Mouse (Mus musculus) heart, postnatal 0 days (tissue): ENCODE results near the gene Myrip. TPM values are rescaled to one million over a fixed set of nuclear protein-coding genes. Genes with fewer than 3 reads are reported as not detected.
"Not testable (repeated sequence)": the region's sequence is repeated elsewhere in the genome, so short reads cannot be mapped to it uniquely, and the experiment has no call there.

ENCODE experiments used
- ATAC-seq: fragments of 200-750 bp; cut with Nextera tagmentation; 2 replicates; pipeline ENCODE4 v1.8.0; 2017; ENCODE audit warnings: low read depth, moderate number of reproducible peaks, moderate library complexity; ENCODE audit not compliant: insufficient read depth
- DNase-seq: peaks from one replicate; pipeline ENCODE4 v3.0.0-alpha.2; 2016; ENCODE audit warnings: low spot score
- H3K27ac ChIP-seq: fragments of 300-500 bp; sonication (generic); 2 replicates; pipeline ENCODE4 v1.5.1; 2014; ENCODE audit warnings: low read depth, mild to moderate bottlenecking
- H3K27me3 ChIP-seq: fragments of 300-500 bp; sonication (generic); 2 replicates; pipeline ENCODE4 v1.6.1; 2014; ENCODE audit warnings: low read length, mixed read lengths; ENCODE audit not compliant: control insufficient read depth, insufficient read depth
- H3K36me3 ChIP-seq: fragments of 300-500 bp; sonication (generic); replicated peaks from 2 replicates; pipeline ENCODE4 v1.6.1; 2014; ENCODE audit warnings: low read length, mixed read lengths; ENCODE audit not compliant: control insufficient read depth, insufficient read depth
- H3K4me1 ChIP-seq: fragments of 300-500 bp; sonication (generic); 2 replicates; pipeline ENCODE4 v1.6.1; 2014; ENCODE audit warnings: antibody characterized with exemption; ENCODE audit not compliant: control insufficient read depth, insufficient read depth
- H3K4me2 ChIP-seq: fragments of 300-500 bp; sonication (generic); 2 replicates; pipeline ENCODE4 v1.6.1; 2014; ENCODE audit warnings: low read depth, mild to moderate bottlenecking, low read length, moderate library complexity
- H3K4me3 ChIP-seq: fragments of 300-500 bp; sonication (generic); 2 replicates; pipeline ENCODE4 v1.5.1; 2014; ENCODE audit warnings: low read depth, low read length
- H3K9ac ChIP-seq: fragments of 300-500 bp; sonication (generic); replicated peaks from 2 replicates; pipeline ENCODE4 v1.6.1; 2014; ENCODE audit warnings: low read depth, low read length, mixed read lengths
- H3K9me3 ChIP-seq: fragments of 300-500 bp; sonication (generic); replicated peaks from 2 replicates; pipeline ENCODE4 v1.6.1; 2016; ENCODE audit warnings: low read length; ENCODE audit not compliant: control insufficient read depth
- CTCF ChIP-seq: IDR thresholded peaks from 2 replicates; pipeline ENCODE4 v1.5.1; 2016; ENCODE audit warnings: antibody characterized with exemption, control low read depth, low read depth
- EP300 ChIP-seq: IDR thresholded peaks from 2 replicates; pipeline ENCODE4 v1.6.1; 2016; ENCODE audit warnings: antibody characterized with exemption, low read depth
- WGBS: fragments of 180-500 bp; shearing (Covaris S2); extraction: QIAGEN DNeasy Blood & Tissue Kit; methylation state at CpG from one replicate; pipeline ENCODE4 v1.1.7; 2014; 5-methylcytosine and 5-hydroxymethylcytosine counted together
- polyA plus RNA-seq: library from polyadenylated mRNA; unstranded; fragments of >200 nt; fragmentation: Nextera tagmentation; extraction: Ambion mirVana; gene quantifications from 2 replicates; pipeline ENCODE4 v1.2.1, GENCODE M21; 2015
- total RNA-seq: library from RNA; depleted of rRNA; stranded (reverse); fragments of >200 nt; gene quantifications from 2 replicates; pipeline ENCODE4 v1.2.3, GENCODE M21; 2014; ENCODE audit warnings: low replicate concordance

Gene Myrip
- total and polyA plus RNA-seq, 2 experiments from 2014 or later: 0.34 to 2.6 TPM

DNA sequence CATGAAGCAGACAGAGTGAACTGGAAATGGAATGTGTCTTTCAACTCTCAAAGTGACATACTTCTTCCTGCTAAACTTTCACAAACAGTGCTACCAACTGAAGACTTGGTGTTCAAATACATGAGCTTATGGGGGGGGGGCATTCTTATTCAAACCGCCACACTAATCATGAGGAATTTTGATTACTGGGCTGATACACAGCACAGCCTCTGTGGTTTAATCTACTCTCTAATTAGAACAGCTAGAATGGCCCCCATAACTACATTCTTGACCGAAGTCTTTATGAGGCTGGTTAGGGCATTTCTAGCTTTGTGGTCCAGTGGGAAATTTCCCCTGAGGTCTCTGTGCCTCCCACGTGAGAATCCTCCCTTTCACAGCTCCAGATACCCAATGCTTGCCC is 13.9 kb downstream of the Myrip start:
- Histone ChIP-seq H3K27ac (no peak overlapping the region), H3K9me3 (peaks cover 5% of the 10 kb centered on the region; the same call in 1 of the 2 replicates), H3K4me3 (no peak overlapping the region), H3K36me3 (no peaks in the 10 kb centered on the region), H3K27me3 (no peaks in the 10 kb centered on the region), H3K9ac (no peak overlapping the region), H3K4me2 (no peak overlapping the region), H3K4me1 (no peaks in the 10 kb centered on the region)
- WGBS: 59% methylated on average over 3 of the region's 3 CpGs
- DNase-seq: no peak
- no peak for ATAC-seq
- TF ChIP-seq CTCF (no peak), EP300 (no peak)

DNA sequence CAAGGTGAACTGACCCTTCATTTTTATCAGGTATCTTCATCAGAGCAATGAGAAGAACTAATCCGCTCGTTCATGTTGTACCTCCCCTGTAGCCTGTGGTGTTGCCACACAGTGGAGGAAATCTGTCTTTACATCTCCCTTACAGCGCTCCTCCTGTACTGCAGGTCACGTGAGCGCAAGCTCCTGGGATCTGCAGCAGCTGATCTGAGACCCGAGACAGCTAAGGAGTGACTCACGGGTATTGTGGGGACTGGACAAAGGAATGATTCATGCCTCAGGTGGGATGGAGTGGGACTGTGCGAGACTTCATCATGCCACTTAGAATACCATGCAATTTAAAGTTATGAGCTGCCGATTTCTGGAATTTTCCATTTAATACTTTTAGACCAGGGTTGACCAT is 17.8 kb downstream of the Myrip start:
- H3K4me2 ChIP-seq: no peak overlapping the region
- 74% methylated on average over 9 of the region's 9 CpGs for WGBS
- TF ChIP-seq CTCF (no peak), EP300 (no peak)
- peaks cover 5% of the 10 kb centered on the region; the same call in 1 of the 2 replicates for H3K9me3 ChIP-seq
- no peak overlapping the region for H3K9ac ChIP-seq
- DNase-seq: no peak
- no peaks in the 10 kb centered on the region for H3K4me1 ChIP-seq
- H3K36me3 ChIP-seq: no peaks in the 10 kb centered on the region
- H3K4me3 ChIP-seq: no peak overlapping the region
- no peak for ATAC-seq
- H3K27me3 ChIP-seq: no peaks in the 10 kb centered on the region
- no peak overlapping the region for H3K27ac ChIP-seq

DNA sequence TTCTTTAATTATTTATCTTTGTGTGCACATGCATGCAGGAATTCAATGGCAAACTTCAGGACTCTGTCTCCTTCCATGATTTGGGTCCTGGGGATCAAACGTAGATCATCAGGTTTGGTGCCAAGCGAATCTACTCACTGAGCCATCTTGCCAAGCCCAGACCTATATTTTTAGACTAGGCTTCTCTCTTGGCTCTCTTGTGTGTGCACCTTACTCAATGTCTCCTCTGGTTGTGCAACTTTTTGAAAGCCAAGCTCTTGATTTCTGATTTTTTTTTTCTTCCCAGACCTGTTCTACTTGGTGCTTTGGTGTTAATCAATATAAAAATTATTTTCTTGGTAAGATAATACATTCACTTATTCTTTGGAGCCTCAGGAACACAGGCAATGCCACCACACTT is 19.3 kb downstream of the Myrip start:
- Histone ChIP-seq H3K36me3 (no peaks in the 10 kb centered on the region), H3K4me3 (no peak overlapping the region), H3K4me2 (no peak overlapping the region), H3K4me1 (no peaks in the 10 kb centered on the region), H3K9me3 (peaks cover 5% of the 10 kb centered on the region; the same call in 1 of the 2 replicates), H3K27ac (no peak overlapping the region), H3K27me3 (no peaks in the 10 kb centered on the region), H3K9ac (no peak overlapping the region)
- WGBS: 80% methylated on average over 2 of the region's 2 CpGs
- DNase-seq: no peak
- no peak for TF ChIP-seq EP300
- TF ChIP-seq CTCF: no peak
- ATAC-seq: no peak

GRCm38 (mm10) chr9:120322702-120323426 is 21.6 kb downstream of the Myrip start:
- Histone ChIP-seq H3K4me3 (no peak overlapping the region), H3K27me3 (no peaks in the 10 kb centered on the region), H3K4me2 (no peak overlapping the region), H3K36me3 (no peaks in the 10 kb centered on the region), H3K9ac (no peak overlapping the region), H3K4me1 (no peaks in the 10 kb centered on the region), H3K27ac (no peak overlapping the region), H3K9me3 (peaks cover 5% of the 10 kb centered on the region; the same call in 1 of the 2 replicates)
- WGBS: 70% methylated on average over 15 of the region's 15 CpGs
- DNase-seq (no peak), ATAC-seq (no peak)
- TF ChIP-seq CTCF (no peak), EP300 (no peak)

DNA sequence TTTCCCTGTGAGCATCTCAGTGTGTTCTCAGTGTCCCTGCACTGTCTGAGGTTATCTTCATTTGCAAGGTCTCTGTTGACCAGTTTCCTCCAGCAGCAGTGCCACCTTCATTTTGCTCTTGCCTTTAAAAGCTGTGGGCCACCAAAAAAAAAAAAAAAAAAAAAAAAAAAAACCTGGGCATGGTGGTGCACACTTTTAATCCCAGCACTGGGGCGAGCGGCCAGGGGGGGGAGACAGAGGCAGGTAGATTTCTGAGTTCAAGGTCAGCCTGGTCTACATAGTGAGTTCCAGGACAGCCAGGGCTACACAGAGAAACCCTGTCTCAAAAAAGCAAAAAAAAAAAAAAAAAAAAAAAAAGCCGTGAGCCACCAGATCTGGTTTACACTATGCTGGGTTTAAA is 29.7 kb downstream of the Myrip start:
- H3K9me3 ChIP-seq, H3K9ac ChIP-seq, H3K4me3 ChIP-seq, H3K27me3 ChIP-seq, H3K4me2 ChIP-seq, H3K36me3 ChIP-seq, ATAC-seq, H3K27ac ChIP-seq, H3K4me1 ChIP-seq, DNase-seq: not testable (repeated sequence)
- WGBS: 67% methylated on average over 3 of the region's 3 CpGs

DNA sequence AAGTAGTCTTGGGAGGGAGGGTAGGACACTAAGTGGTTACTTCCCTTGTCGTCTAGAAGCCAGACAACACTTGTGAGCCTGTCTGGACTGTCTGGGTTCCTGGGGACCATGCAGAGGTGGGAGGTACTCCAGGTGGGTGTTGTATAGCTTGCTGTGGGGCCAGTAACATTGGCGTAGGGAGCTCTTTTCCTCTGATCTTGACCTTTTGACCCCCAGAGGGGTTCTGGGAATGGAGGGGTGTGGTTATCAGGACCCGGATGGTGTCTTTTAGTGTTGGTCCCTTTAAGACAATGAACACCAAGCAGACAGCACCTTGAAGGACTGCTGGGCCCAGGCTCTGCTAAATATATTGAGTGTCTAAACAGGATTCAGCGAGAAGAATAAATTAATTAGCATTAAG is 36.9 kb downstream of the Myrip start:
- Histone ChIP-seq H3K36me3 (no peaks in the 10 kb centered on the region), H3K27me3 (no peaks in the 10 kb centered on the region), H3K9ac (no peak overlapping the region), H3K27ac (no peak overlapping the region), H3K9me3 (no peaks in the 10 kb centered on the region), H3K4me2 (no peak overlapping the region), H3K4me1 (no peaks in the 10 kb centered on the region; the same call in 1 of the 2 replicates), H3K4me3 (no peak overlapping the region)
- DNase-seq: no peak
- TF ChIP-seq EP300: no peak
- TF ChIP-seq CTCF: no peak
- 49% methylated on average over 4 of the region's 4 CpGs for WGBS
- ATAC-seq: no peak
